Mouse (Mus musculus) urinary bladder, adult 18-20 months (tissue): Measurements from ENCODE around the gene Prdm10.

Experiments used
- DNase-seq, 2 experiments: peaks; one replicate each; pipeline ENCODE4 v3.0.0; 2022; ENCODE audit warnings: low spot score in 2 of 2, mixed read lengths in 2 of 2

The Prdm10 gene

GRCm38 (mm10) chr9:31262226-31263105 is 17.9 kb upstream of the Prdm10 start:
- DNase-seq: peak in 1 of 2 experiments; percentile 54

GRCm38 (mm10) chr9:31266013-31266659 is 14.2 kb upstream of the Prdm10 start:
- no peak for DNase-seq

GRCm38 (mm10) chr9:31271221-31272015 is 8.9 kb upstream of the Prdm10 start:
- no peak for DNase-seq

GRCm38 (mm10) chr9:31272160-31272559 is 8.2 kb upstream of the Prdm10 start:
- DNase-seq: no peak

GRCm38 (mm10) chr9:31278651-31279050 is 1.7 kb upstream of the Prdm10 start:
- DNase-seq: no peak

GRCm38 (mm10) chr9:31279306-31279705 is 1.0 kb upstream of the Prdm10 start:
- no peak for DNase-seq

- peak; percentile 82 to 87 for DNase-seq
Observed at GRCm38 (mm10) chr9:31279885-31280365, 413 bp upstream of the Prdm10 start.

GRCm38 (mm10) chr9:31281011-31281662 is 799 bp downstream of the Prdm10 start:
- DNase-seq: peak in 1 of 2 experiments; percentile 82

GRCm38 (mm10) chr9:31281663-31282015 is 1.3 kb downstream of the Prdm10 start:
- no peak for DNase-seq

- DNase-seq: no peak
Observed at GRCm38 (mm10) chr9:31282536-31282935, 2.2 kb downstream of the Prdm10 start.

- no peak for DNase-seq
Observed at GRCm38 (mm10) chr9:31283044-31283443, 2.7 kb downstream of the Prdm10 start.

GRCm38 (mm10) chr9:31283911-31284310 is 3.6 kb downstream of the Prdm10 start:
- no peak for DNase-seq

GRCm38 (mm10) chr9:31290201-31290862 is 10.0 kb downstream of the Prdm10 start:
- no peak for DNase-seq

GRCm38 (mm10) chr9:31291978-31292377 is 11.6 kb downstream of the Prdm10 start:
- no peak for DNase-seq

- DNase-seq: no peak
Observed at GRCm38 (mm10) chr9:31293208-31293607, 12.9 kb downstream of the Prdm10 start.

GRCm38 (mm10) chr9:31295311-31295710 is 15.0 kb downstream of the Prdm10 start:
- DNase-seq: no peak

GRCm38 (mm10) chr9:31296293-31296692 is 16.0 kb downstream of the Prdm10 start:
- no peak for DNase-seq

- no peak for DNase-seq
Observed at GRCm38 (mm10) chr9:31298751-31299150, 18.4 kb downstream of the Prdm10 start.

GRCm38 (mm10) chr9:31300525-31300924 is 20.2 kb downstream of the Prdm10 start:
- DNase-seq: no peak

GRCm38 (mm10) chr9:31301107-31301506 is 20.8 kb downstream of the Prdm10 start:
- no peak for DNase-seq
